Mouse (Mus musculus) adrenal gland, postnatal 14 days (tissue): ENCODE data around the gene Ptgdr2. TPM values are rescaled to one million over a fixed set of nuclear protein-coding genes. Genes with fewer than 3 reads are reported as not detected.

Experiments used
- DNase-seq: peaks from one replicate; pipeline ENCODE4 v3.0.0; 2021; ENCODE audit warnings: mixed read lengths
- total RNA-seq: library from RNA; stranded (reverse); gene quantifications from 2 replicates; pipeline ENCODE4 v1.2.3, GENCODE M21; 2021

Ptgdr2 gene
- total RNA-seq, 1 experiment from 2014 or later = not detected

DNA sequence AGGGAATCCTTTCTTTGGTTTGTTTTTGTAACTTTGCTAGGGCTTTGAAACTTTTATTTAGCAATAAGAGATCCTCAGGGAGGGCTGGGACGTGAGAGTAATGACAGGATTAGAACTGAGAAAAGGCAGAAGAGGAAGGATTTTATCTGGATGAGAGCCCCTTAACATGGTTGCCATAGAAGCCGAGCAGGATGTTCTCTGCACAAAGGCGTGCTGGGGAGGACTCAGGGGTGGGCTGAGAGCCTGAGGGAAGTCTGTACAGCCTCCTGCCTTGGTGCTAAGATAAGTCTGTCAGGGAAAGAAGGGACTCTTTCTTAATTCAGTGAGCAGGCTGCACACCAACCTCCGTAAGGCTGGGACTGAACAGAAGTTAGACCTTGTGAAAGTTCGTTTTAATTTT lies 1.9 kb upstream of the Ptgdr2 start:
- DNase-seq = no peak

DNA sequence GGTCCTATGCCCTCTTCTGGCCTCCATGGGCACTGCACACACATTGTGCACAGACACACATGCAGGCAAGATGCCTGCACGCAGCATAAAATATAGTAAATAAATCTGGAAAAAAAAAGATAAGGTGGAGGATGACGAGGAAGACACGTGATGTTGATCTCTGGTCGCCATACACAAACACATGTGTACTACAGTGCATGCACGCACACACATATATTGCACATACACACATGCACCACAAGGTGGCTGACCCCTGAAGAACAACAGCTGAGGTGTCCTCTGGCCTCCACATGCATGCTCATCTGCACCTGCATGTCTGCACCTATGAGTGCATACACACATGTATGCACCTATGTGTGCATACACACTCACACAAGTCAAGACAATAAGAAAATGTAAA lies 883 bp upstream of the Ptgdr2 start:
- no peak for DNase-seq

DNA sequence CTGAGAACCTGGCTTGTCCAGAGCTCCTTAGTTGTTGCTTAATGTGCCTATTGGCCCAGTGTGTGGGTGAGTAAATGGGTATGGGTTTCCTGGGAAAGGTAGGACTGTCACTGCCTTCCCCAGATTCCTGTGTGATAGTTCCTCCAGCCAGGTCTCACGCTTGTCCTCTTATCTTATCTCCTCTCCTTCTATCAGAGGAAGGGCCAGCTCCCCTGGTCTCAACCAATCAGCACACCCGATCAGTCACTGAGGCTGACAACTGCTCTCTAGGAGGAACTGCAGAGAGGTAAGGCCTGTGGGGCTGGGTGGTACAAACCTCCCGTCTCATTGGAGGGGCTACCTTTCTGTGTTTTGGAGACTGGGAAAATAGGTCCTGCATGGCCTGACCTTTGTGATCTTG lies 1.8 kb downstream of the Ptgdr2 start:
- DNase-seq = no peak

DNA sequence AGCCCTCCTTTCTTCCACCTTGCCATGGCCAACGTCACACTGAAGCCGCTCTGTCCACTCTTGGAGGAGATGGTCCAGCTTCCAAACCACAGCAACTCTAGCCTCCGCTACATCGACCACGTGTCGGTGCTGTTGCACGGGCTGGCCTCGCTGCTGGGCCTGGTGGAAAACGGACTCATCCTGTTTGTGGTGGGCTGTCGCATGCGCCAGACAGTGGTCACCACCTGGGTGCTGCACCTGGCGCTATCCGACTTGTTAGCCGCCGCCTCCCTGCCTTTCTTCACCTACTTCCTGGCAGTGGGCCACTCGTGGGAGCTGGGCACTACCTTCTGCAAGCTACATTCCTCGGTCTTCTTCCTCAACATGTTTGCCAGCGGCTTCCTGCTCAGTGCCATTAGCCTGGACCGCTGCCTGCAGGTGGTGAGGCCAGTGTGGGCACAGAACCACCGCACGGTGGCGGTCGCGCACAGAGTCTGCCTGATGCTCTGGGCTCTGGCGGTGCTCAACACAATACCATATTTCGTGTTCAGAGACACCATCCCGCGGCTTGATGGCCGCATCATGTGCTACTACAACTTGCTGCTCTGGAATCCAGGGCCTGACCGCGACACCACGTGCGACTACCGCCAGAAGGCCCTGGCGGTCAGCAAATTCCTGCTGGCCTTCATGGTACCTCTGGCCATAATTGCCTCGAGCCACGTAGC lies 3.3 kb downstream of the Ptgdr2 start:
- peak; percentile 85 for DNase-seq

DNA sequence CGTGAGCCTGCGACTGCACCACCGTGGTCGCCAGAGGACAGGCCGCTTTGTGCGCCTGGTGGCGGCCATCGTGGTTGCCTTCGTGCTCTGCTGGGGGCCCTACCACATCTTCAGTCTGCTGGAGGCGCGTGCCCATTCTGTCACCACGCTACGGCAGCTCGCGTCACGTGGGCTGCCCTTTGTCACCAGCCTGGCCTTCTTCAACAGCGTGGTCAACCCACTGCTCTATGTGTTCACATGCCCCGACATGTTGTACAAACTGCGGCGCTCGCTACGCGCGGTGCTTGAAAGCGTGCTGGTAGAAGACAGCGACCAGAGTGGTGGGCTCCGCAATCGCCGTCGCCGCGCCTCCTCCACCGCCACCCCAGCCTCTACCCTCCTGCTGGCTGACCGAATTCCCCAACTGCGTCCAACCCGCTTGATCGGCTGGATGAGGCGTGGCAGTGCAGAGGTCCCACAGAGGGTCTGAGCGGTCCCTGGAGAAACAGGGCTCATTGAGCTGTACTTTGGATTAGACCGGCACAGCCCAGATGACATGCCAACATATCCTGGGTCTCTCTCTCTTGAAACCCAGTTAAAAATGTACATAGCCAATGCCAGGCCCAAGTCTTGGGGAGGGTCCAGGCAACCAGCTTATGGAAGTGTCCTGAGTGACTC lies 4.0 kb downstream of the Ptgdr2 start:
- peak; percentile 24 for DNase-seq

DNA sequence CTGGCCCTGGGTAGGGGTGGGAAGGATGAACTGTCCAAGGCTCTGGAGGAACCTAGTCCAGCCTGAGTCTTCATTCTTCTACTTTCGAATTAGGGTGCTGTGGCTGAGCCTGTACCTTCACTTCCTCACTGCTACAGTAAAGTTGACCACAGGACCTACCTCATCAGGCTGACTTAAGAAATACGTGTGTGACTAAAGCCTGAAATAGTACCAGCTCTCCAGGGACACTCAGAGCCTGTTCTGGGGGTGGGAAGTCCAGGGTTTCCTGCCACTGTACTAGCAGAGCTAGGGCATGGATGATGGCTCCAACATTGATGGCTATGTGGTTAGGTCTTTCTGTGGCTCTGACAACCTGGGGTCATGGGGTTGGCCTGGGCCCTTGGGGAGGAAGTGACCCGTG lies 7.0 kb downstream of the Ptgdr2 start:
- no peak for DNase-seq

DNA sequence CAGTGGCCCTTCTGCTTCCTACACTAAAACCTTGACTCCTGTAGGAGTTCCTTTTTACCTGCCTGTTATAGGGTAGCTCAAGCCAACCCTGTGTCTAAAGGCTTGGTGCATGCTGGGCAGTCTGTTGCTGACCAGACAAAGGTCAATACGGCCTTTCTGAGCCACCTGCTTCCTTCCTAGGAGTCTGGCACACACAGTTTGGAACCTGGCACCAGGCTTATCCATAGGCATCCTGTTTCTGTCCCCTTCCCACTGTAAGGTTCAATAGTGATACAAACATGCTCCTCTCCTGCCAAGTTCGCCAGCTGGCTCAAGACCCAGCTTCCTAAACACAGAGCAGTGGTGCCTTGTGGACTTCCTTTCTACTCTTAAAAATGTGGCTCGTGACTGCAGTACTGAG lies 9.5 kb downstream of the Ptgdr2 start:
- DNase-seq = no peak

DNA sequence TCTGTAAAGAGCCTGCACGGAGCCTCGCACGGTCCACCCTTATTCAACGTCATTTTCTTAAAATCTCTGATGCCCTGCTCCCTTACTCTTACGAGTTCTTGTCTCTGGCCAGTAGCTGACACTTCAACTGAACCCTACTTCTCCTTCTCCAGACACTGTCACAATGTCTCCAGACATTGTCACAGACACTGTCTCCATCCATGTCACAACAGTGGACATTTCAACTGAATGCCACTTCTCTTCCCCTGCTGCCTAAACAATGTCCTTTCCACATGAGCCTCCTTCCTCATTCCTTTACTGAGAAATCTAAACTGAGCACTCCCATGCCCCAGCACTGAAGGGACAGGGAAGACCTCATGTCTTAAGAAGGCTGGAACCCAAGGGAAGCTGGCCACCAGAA lies 10.3 kb downstream of the Ptgdr2 start:
- no peak for DNase-seq

DNA sequence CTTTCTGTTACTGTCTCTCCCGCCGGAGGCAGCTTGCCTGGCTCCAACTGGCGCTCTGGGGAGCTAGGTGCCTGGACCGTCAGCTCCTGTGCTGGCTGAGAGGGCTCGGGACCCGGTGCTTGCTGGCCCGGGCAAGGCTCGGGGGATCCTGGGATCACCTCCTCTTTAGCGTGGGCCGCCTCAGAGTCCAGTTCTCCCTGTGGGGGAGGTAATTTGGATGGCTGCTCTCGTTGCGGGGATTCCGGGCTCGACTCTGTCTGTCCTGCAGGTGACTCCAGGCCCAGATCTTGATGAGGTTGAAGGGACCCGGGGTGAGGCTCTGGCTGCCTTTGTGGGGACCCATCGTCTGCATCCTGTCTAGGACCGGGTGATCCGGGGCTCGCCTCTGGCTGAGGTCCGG lies 11.5 kb downstream of the Ptgdr2 start:
- DNase-seq = peak; percentile 44

DNA sequence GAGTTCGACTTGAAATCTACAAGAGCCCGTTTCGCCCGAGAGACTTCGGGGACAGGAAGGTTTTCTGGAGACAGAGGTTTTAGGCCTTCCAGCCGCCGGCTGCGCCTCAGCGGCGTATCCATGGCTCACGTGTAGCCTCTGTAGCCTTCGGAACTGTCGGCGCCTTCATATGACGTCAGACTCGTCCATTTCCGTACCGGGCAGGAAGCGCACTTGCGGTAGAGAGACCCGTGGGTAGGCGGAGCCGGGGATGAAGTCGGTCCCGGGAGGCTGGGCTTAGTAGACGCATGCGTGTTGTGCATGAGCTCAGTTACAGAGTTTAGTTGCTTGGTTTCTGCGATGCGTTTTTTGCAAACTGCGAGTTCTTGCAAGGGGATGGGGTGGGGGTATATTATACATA lies 12.2 kb downstream of the Ptgdr2 start, which contains the start of gene Ccdc86:
Gene Ccdc86, minus strand, starts transcription at position 155 of the 400 bp plus-strand sequence.
- peak; percentile 98 for DNase-seq

DNA sequence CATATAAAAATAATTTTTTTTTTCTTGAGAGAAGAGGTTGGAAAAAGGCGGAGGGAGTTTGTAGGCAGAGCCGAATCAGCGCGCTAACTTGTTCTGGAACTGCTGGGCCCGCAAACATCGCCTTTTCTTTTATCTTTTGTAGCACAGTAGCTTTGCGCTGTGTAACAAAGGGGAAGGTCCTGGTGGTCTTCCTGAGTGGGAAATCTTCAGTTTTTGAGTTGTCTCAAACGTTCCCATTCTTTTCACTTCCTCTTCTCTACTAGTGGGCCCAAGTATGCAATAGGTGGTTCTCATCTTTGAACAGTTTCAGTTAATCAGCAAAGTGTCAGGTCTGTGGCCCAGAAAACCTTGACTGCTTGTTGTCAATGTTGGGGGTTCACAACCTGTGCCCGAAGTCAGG lies 12.6 kb downstream of the Ptgdr2 start:
- DNase-seq = no peak

DNA sequence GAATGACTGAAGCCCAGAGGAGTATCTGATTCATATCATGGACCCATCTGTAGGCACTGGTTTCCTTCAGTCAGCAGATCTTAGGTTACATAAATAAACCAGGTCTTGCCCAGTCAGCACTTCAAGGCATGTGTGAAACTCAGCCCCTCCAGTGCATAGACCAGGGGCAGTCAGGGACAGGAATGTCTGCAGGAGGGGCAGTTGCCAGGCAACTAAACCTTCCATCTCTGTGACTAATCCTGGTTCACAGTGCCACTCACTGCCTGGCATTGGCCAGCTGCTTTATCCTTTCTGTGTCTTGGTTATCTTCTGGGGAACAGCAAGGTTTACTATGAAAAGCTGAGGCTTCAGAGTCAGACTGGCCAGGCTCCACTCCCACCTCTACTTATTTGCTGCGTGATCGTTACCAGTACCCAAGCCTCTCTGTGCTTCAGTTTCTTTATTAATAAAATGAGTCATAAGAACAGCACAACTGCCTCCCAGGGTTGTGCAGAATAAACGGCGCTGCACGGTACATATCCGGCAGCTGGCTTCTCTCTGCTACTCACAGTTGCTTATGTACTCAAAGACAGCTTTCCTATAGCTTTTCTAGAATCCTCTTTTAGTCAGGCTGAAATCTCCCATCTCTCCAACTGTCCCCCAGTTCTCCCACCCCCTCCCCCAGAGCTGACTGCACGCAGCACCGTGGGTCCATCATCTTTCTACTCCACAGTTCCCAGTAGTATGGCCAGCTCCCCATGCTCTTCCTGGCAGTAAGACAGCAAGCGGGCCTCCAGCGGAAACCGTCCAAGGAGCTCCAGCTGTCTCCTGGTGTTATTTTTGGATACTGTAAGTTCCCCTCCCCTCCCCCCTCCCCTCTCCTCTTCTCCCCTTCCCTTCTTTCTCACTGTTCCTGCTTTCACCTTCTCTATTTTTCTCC lies 15.3 kb downstream of the Ptgdr2 start:
- peak; percentile 52 for DNase-seq

DNA sequence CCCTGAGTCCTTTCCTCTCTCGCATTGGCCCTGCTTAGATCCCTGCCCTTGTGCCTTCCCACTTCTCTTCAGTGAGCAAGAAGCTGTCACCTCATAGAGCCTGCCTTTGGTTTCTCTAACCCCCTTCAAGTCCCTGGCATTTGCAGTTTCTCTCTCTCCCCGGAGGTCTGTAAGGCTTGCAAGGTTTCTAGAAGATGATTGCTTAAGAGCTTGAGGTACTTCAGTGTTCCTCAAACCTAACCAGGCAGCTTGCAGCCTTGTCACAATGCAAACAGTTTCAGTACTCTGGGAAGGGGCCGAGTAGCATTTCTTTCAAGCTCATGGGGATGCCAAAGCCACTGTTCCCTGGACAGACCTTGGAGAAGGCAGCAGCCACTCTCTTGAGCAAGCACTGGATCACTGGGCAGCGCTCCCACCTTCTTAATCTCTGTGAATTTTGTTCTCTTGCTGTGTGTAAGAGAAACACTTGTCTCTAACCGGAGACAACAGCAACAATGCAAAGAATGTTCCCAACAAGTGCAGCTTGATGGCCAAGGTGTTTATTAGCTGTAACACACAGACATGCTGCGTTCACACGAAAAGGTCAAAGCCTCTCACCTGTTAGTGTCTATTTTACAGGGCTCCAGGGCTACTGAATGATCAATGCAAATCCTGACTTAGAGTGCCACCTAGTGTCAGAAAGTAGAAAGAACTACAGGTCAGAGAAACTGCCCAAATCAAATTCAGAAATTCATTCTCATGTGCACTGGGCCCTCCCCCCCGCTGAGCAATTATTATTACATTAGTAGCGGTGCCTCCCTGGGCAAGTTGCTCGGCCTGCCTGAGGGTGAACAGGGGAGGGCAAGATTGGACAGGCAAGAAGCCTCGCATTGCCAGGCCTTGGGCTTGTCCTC lies 22.4 kb downstream of the Ptgdr2 start:
- peak; percentile 57 for DNase-seq

DNA sequence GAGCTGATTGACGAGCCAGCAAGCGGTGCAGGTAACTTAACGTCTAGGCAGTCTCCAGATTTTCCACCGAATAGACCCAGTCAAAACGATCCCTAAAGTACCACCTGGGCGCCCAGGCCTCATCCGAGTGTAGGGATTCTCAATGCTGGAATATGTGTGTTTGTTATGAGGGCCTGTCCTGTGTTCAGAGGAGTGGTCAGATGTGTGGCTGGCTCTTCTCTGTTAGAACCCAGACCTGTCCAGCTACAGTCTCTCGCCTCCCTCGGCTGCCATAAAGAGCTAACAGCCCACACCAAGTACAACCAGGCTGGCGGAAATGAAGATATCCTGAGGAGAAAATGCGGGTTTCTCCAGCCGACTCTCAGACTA lies 23.0 kb downstream of the Ptgdr2 start:
- DNase-seq = no peak

DNA sequence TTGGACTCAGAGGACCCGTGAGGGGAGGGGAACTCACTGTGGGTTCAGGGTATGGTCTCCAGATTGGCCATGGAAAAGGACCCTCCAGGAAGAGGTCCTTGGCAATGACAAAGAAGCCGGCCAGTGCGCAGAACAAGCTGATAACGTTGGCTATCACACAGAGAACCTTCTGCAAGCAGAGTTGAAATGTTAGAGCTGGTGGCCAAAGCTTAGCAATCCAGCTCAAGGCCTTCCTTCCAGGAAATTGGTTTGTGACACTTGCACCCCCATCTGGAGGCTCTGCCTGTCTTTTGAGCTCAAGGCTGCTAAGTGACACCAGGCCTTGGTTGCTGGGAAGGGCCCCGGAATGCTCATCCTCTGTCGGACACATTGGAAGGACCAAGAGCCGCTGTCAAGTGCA lies 28.8 kb downstream of the Ptgdr2 start:
- DNase-seq = peak; percentile 60

DNA sequence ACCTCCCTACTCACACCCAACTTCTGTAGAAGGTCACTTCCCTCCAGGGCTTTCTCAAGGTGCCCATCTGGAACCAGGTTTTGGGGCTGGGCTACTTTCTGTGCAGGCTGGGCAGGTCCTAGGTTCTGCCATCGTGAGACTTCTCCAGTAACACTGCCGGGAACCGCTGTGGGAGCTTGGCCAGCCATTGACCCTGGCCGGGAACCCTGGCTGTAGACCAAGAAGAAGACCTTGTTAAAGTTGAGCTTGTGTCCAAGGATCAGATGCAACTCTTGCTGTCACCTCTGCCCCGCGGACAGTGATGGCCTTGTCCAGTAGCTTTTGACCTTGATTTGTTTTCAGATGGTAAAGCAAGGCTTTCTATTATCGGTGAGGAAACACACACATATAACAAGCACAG lies 31.6 kb downstream of the Ptgdr2 start:
- peak; percentile 85 for DNase-seq

DNA sequence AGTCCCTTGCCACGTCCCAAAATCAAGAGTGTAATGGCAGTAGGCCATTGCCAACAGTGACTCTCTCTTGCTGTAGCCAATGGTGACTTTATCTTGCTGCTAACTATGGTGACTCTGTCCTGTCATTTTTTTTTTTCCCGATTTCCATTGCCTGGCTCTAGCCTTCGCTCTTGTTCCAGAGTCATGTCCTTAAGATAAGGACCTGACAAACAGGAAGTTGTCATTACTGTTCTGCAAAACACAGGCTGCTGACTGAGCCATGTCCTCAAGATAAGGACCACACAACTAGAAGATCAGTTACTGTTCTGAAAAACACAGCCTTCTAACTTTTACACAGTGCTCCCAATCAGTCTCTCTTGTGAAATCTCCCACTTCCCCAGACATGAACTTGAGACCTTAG lies 33.5 kb downstream of the Ptgdr2 start:
- DNase-seq = no peak

DNA sequence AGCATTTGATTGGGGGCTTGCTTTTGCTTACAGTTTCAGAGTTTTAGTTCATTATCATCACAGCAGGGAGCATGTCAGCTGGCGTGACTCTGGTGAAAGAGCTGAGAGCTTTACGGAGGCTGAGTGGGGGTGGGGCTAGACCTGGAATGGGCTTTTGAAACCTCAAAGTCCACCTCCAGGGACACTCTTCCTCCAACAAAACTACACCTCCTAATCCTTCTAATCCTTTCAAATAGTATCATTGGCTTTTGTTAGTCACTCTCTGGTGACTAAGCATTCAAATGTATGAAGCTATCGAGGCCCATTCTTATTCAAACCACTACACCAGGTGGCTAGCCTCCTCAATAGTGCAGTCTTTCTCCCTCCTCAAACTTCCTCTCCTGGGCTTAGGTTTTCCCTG lies 35.7 kb downstream of the Ptgdr2 start:
- DNase-seq = no peak

DNA sequence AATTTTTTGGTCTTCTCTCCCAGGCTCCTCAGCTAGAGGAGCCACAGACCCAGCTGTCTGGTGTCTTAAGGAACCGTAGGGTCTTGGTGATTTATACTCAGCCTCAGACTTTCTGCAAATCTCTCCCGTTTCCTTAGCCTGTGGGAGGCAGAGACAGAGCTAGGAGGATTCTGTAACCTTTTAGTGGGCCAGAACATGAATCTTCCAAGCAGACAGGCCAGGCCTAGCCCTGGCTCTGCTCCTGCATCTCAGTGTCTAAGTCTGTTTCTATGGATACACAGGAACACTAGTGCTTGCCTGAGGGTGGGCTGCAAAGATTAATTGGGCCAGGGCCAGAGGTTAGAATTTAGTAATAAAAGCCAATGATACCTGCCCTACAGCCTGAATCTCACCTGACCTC lies 36.2 kb downstream of the Ptgdr2 start:
- DNase-seq = no peak

DNA sequence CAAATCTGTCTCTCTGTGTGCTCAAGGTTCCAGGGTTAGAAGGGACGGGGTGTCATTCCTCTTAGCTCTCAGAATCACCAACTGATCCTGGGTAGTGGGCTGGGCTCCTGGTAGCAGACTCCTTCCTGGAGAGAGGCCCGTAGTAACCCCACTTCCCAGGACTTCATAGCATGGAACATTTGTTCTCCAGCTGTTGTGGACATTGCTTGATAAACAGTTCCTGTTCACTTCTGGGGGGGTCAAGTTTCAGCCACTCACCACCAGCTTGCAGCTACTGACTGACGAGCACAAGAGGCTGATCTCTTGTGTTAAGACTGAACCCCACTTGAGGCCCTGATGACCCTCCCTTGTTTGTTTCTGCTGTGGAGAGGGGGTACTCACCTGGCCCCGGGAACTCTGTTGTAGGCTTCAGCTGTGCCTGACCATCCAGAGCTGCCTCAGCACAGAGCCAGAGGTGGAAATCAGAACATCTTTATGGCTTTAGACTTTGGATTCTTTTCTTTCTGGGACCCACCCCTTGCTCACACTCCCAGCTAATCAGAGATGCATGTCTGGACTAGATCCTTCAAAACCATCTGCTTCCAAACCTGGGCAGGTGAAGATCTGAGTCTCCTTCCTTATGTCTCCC lies 37.4 kb downstream of the Ptgdr2 start, which contains the start of gene Ms4a10:
Gene Ms4a10, minus strand, starts transcription at position 433 of the 628 bp plus-strand sequence.
- no peak for DNase-seq

DNA sequence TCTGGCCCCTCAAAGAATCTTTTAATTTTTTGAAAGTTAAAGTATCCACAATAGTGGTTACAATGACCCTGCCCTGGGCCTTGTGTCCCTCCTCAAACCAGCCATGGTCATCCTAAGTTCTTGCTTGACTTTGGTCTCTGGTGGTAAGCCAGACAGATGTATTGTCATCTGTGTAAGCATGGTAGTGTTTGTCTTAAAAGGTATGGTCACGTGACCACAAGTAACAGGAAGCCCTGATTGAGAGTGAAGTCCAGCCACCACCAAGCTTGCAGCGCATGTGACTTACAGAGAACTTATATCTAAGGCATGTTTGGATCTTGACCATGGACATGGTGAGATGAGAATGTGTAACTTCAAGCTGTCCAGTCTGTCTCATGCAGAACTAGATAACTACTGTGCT lies 38.2 kb downstream of the Ptgdr2 start:
- DNase-seq = no peak
